Mouse (Mus musculus) lung, embryonic 14.5 days (tissue): ENCODE measurements around the gene Aldh5a1. TPM values are rescaled to one million over a fixed set of nuclear protein-coding genes. Genes with fewer than 3 reads are reported as not detected.

Experiments used
- ATAC-seq: fragments of 200-750 bp; cut with Nextera tagmentation; 2 replicates; pipeline ENCODE4 v1.8.0; 2017; ENCODE audit warnings: mild to moderate bottlenecking, moderate TSS enrichment, moderate library complexity; ENCODE audit not compliant: insufficient read depth
- DNase-seq: peaks from one replicate; pipeline ENCODE4 v3.0.0-alpha.2; 2015
- H3K27ac ChIP-seq: fragments of 300-500 bp; sonication (generic); 2 replicates; pipeline ENCODE4 v1.5.1; 2014; ENCODE audit warnings: low read depth, mild to moderate bottlenecking, moderate library complexity
- H3K27me3 ChIP-seq: fragments of 300-500 bp; sonication (generic); 2 replicates; pipeline ENCODE4 v1.6.1; 2014; ENCODE audit warnings: low read length, control low read depth; ENCODE audit not compliant: insufficient read depth
- H3K36me3 ChIP-seq: fragments of 300-500 bp; sonication (generic); 2 replicates; pipeline ENCODE4 v1.6.1; 2014; ENCODE audit warnings: control low read depth; ENCODE audit not compliant: insufficient read depth
- H3K4me1 ChIP-seq: fragments of 300-500 bp; sonication (generic); 2 replicates; pipeline ENCODE4 v1.6.1; 2014; ENCODE audit warnings: antibody characterized with exemption, control low read depth; ENCODE audit not compliant: insufficient read depth
- H3K4me2 ChIP-seq: fragments of 300-500 bp; sonication (generic); 2 replicates; pipeline ENCODE4 v1.6.1; 2014; ENCODE audit warnings: mild to moderate bottlenecking
- H3K4me3 ChIP-seq: fragments of 300-500 bp; sonication (generic); 2 replicates; pipeline ENCODE4 v1.5.1; 2014; ENCODE audit warnings: low read depth, low read length
- H3K9ac ChIP-seq: fragments of 300-500 bp; sonication (generic); 2 replicates; pipeline ENCODE4 v1.6.1; 2014
- H3K9me3 ChIP-seq: fragments of 300-500 bp; sonication (generic); 2 replicates; pipeline ENCODE4 v1.6.1; 2016; ENCODE audit warnings: low read depth, low read length, control low read depth
- CTCF ChIP-seq: IDR thresholded peaks from 2 replicates; pipeline ENCODE4 v1.5.1; 2016; ENCODE audit warnings: antibody characterized with exemption, low read depth
- WGBS: fragments of 180-500 bp; shearing (Covaris S2); extraction: QIAGEN DNeasy Blood & Tissue Kit; methylation state at CpG from one replicate; pipeline ENCODE4 v1.1.7; 2014; 5-methylcytosine and 5-hydroxymethylcytosine counted together
- polyA plus RNA-seq: library from polyadenylated mRNA; unstranded; fragments of >200 nt; fragmentation: Nextera tagmentation; extraction: Ambion mirVana; gene quantifications from 2 replicates; pipeline ENCODE4 v1.2.1, GENCODE M21; 2014

Aldh5a1 gene
- polyA plus RNA-seq, 1 experiment from 2014 or later, result 9.4 TPM

GRCm38 (mm10) chr13:24948870-24949269 is 11.4 kb upstream of the Aldh5a1 start:
- H3K27me3 ChIP-seq, result no peaks in the 10 kb centered on the region
- H3K9ac ChIP-seq, result no peak overlapping the region
- no peak overlapping the region for H3K4me3 ChIP-seq
- TF ChIP-seq CTCF, result no peak
- no peak overlapping the region for H3K4me2 ChIP-seq
- ATAC-seq, result no peak
- 87% methylated on average over 6 of the region's 6 CpGs for WGBS
- H3K36me3 ChIP-seq, result no peaks in the 10 kb centered on the region
- no peak overlapping the region for H3K27ac ChIP-seq
- no peaks in the 10 kb centered on the region; the same call in 1 of the 2 replicates for H3K4me1 ChIP-seq
- DNase-seq, result no peak
- no peaks in the 10 kb centered on the region for H3K9me3 ChIP-seq

GRCm38 (mm10) chr13:24947158-24947557 is 9.7 kb upstream of the Aldh5a1 start:
- WGBS, result 58% methylated on average over 5 of the region's 5 CpGs
- no peak overlapping the region for H3K4me3 ChIP-seq
- TF ChIP-seq CTCF, result no peak
- H3K9ac ChIP-seq, result no peak overlapping the region
- ATAC-seq, result no peak
- H3K27ac ChIP-seq, result no peak overlapping the region
- no peaks in the 10 kb centered on the region for H3K27me3 ChIP-seq
- no peaks in the 10 kb centered on the region for H3K36me3 ChIP-seq
- H3K4me2 ChIP-seq, result no peak overlapping the region
- no peaks in the 10 kb centered on the region for H3K9me3 ChIP-seq
- DNase-seq, result no peak
- H3K4me1 ChIP-seq, result no peaks in the 10 kb centered on the region; the same call in 1 of the 2 replicates

GRCm38 (mm10) chr13:24945567-24945966 is 8.1 kb upstream of the Aldh5a1 start:
- Histone ChIP-seq H3K9me3 (no peaks in the 10 kb centered on the region), H3K27me3 (no peaks in the 10 kb centered on the region), H3K9ac (no peak overlapping the region), H3K36me3 (no peaks in the 10 kb centered on the region), H3K4me3 (no peak overlapping the region), H3K27ac (peak overlapping the region; percentile 61), H3K4me1 (no peaks in the 10 kb centered on the region; the same call in 1 of the 2 replicates), H3K4me2 (no peak overlapping the region)
- no peak for TF ChIP-seq CTCF
- WGBS, result 11% methylated on average over 4 of the region's 4 CpGs
- DNase-seq (peak; percentile 88), ATAC-seq (peak; percentile 94)

- no peak overlapping the region for H3K4me3 ChIP-seq
- H3K36me3 ChIP-seq, result no peaks in the 10 kb centered on the region
- no peak for ATAC-seq
- no peak for DNase-seq
- no peaks in the 10 kb centered on the region for H3K27me3 ChIP-seq
- 57% methylated on average over 8 of the region's 8 CpGs for WGBS
- no peaks in the 10 kb centered on the region for H3K4me1 ChIP-seq
- TF ChIP-seq CTCF, result no peak
- no peak overlapping the region for H3K27ac ChIP-seq
- H3K4me2 ChIP-seq, result no peak overlapping the region
- H3K9ac ChIP-seq, result no peak overlapping the region
- H3K9me3 ChIP-seq, result no peaks in the 10 kb centered on the region
Observed at GRCm38 (mm10) chr13:24943303-24943702, 5.8 kb upstream of the Aldh5a1 start.

GRCm38 (mm10) chr13:24942512-24943282 is 5.2 kb upstream of the Aldh5a1 start, which contains the start of gene Gpld1:
Gene Gpld1, plus strand, starts transcription at chr13:24943152.
- whole genome bisulfite sequencing, result 59% methylated on average over 17 of the region's 17 CpGs
- no peak for ATAC-seq
- no peak within 1 kb of the TSS for H3K4me2 ChIP-seq
- no peak within 1 kb of the TSS for H3K27ac ChIP-seq
- H3K9ac ChIP-seq, result no peak within 1 kb of the TSS
- TF ChIP-seq CTCF, result no peak
- no peaks in the 10 kb centered on the region for H3K36me3 ChIP-seq
- H3K27me3 ChIP-seq, result no peaks in the 10 kb centered on the region
- H3K4me1 ChIP-seq, result 0 out of 2 replicates have a peak, but pooled peaks cover 4% of the 10 kb centered on the region
- DNase-seq, result peak; percentile 26
- H3K4me3 ChIP-seq, result no peak within 1 kb of the TSS
- no peaks in the 10 kb centered on the region for H3K9me3 ChIP-seq

- H3K9ac ChIP-seq, result no peak overlapping the region
- ATAC-seq (no peak), DNase-seq (no peak)
- H3K27ac ChIP-seq, result no peak overlapping the region
- H3K27me3 ChIP-seq, result no peaks in the 10 kb centered on the region
- H3K36me3 ChIP-seq, result no peaks in the 10 kb centered on the region
- no peak overlapping the region for H3K4me3 ChIP-seq
- TF ChIP-seq CTCF, result no peak
- WGBS, result 86% methylated on average over 9 of the region's 9 CpGs
- no peak overlapping the region for H3K4me2 ChIP-seq
- no peaks in the 10 kb centered on the region for H3K9me3 ChIP-seq
- 0 out of 2 replicates have a peak, but pooled peaks cover 4% of the 10 kb centered on the region for H3K4me1 ChIP-seq
Observed at GRCm38 (mm10) chr13:24939472-24939871, 2.0 kb upstream of the Aldh5a1 start.

GRCm38 (mm10) chr13:24938683-24939082 is 1.2 kb upstream of the Aldh5a1 start:
- Histone ChIP-seq H3K27me3 (no peaks in the 10 kb centered on the region), H3K4me2 (no peak overlapping the region), H3K36me3 (no peaks in the 10 kb centered on the region), H3K9ac (no peak overlapping the region), H3K4me3 (no peak overlapping the region), H3K4me1 (0 out of 2 replicates have a peak, but pooled peaks cover 4% of the 10 kb centered on the region), H3K27ac (no peak overlapping the region), H3K9me3 (no peaks in the 10 kb centered on the region)
- ATAC-seq, result peak; percentile 32; the same call in 1 of the 2 replicates
- TF ChIP-seq CTCF, result peak; percentile 83
- WGBS, result 25% methylated on average over 9 of the region's 9 CpGs
- DNase-seq, result peak; percentile 92
